Mouse (Mus musculus): Measurements from ENCODE around the gene Znrf2. TPM values are rescaled to one million over a fixed set of nuclear protein-coding genes. Genes with fewer than 3 reads are reported as not detected.

The Znrf2 gene
- polyA plus RNA-seq, 1 experiment, result 37.0 TPM

DNA sequence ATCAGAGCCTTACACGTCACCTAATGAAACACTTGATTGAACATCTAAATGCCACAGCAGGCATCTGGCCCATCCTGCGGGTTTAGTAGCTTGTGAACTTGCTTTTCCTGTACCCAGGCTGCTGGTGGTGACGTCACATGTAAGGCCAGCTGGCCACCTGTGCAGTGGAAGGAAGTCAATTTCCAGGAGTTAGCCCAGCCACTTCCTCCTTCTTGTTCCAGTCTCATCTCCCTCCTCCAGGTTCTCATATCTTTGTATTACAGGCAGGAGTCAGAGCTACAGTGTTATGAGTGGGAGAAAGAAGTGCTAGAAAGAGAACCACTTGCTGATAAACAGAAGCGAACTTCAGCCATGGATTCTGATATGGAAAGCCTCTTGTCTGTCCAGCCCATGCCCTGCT is 99.4 kb downstream of the Znrf2 start:
- no peak for TF ChIP-seq EP300 (IDR thresholded peaks at IDR 0.05; ENCODE audit: insufficient read depth, low read depth, low read length)
- TF ChIP-seq POLR2A (IDR thresholded peaks at IDR 0.05; ENCODE audit: insufficient read depth, low read length), result no peak
- no peak for TF ChIP-seq CTCF (IDR thresholded peaks at IDR 0.05; ENCODE audit: low read depth, low read length)
- Histone ChIP-seq H3K36me3 (ENCODE audit: control insufficient read depth, insufficient read depth, low read length, poor library complexity, severe bottlenecking) (no peaks in the 10 kb centered on the region), H3K27me3 (ENCODE audit: control insufficient read depth, insufficient read depth, low read length, poor library complexity, severe bottlenecking) (no peaks in the 10 kb centered on the region), H3K4me1 (ENCODE audit: control insufficient read depth, insufficient read depth, low read length) (peaks cover 1% of the 10 kb centered on the region), H3K9ac (ENCODE audit: low read depth, poor library complexity, severe bottlenecking) (no peak overlapping the region), H3K9me3 (replicated peaks; ENCODE audit: control insufficient read depth, insufficient read depth, low read length, poor library complexity, severe bottlenecking) (no peaks in the 10 kb centered on the region), H3K4me3 (ENCODE audit: low read depth, low read length) (no peak overlapping the region), H3K27ac (ENCODE audit: insufficient read depth, low read length) (no peak overlapping the region)

DNA sequence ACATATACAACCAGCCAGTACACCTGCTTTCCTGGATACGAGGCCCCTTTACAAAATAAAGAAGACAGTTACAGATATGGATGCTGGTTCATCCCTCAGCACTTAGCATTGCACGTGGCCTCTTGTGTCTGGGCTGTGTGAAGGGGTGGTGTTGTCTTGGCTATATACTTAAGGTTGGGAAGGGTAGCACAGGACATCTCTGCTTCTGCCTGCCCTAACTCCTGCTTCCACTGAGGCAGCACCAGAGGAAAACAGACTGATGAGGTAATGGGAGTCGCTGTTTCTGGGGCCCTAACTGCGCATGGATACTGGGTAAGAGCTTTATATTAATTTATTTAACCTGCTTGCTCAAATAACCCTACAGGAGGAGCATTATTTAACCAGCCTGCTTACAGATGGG is 100.2 kb downstream of the Znrf2 start:
- H3K4me3 ChIP-seq (ENCODE audit: low read depth, low read length), result no peak overlapping the region

DNA sequence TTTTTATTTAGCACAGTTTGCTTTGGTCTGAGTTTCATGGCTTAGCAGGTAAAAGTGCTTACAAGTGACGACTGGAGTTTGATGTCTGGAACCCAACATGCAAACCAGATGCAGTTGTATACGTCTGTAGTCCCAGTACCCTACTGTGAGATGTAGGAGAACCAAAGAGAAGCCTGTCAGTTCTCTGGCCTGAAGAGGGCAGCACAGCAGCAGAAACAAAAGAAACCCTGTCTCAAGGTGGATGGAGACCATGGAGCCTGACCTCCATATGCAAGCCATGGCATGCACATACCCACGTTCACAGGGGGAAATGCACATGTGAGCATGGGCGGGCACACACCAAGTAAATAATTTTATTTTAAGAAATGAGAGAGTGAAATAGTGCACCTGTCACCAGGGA is 100.8 kb downstream of the Znrf2 start:
- Histone ChIP-seq H3K4me1 (ENCODE audit: control insufficient read depth, insufficient read depth, low read length) (peaks cover 1% of the 10 kb centered on the region), H3K27me3 (ENCODE audit: control insufficient read depth, insufficient read depth, low read length, poor library complexity, severe bottlenecking) (no peaks in the 10 kb centered on the region), H3K9me3 (replicated peaks; ENCODE audit: control insufficient read depth, insufficient read depth, low read length, poor library complexity, severe bottlenecking) (no peaks in the 10 kb centered on the region), H3K9ac (ENCODE audit: low read depth, poor library complexity, severe bottlenecking) (no peak overlapping the region), H3K36me3 (ENCODE audit: control insufficient read depth, insufficient read depth, low read length, poor library complexity, severe bottlenecking) (no peaks in the 10 kb centered on the region), H3K27ac (ENCODE audit: insufficient read depth, low read length) (no peak overlapping the region), H3K4me3 (ENCODE audit: low read depth, low read length) (no peak overlapping the region)
- no peak for TF ChIP-seq EP300 (IDR thresholded peaks at IDR 0.05; ENCODE audit: insufficient read depth, low read depth, low read length)
- peak; percentile 62 for TF ChIP-seq CTCF (IDR thresholded peaks at IDR 0.05; ENCODE audit: low read depth, low read length)

More for the DNA sequence above, 100.2 kb downstream of the Znrf2 start:
- peaks cover 1% of the 10 kb centered on the region for H3K4me1 ChIP-seq (ENCODE audit: control insufficient read depth, insufficient read depth, low read length)
- H3K9ac ChIP-seq (ENCODE audit: low read depth, poor library complexity, severe bottlenecking), result no peak overlapping the region
- no peaks in the 10 kb centered on the region for H3K27me3 ChIP-seq (ENCODE audit: control insufficient read depth, insufficient read depth, low read length, poor library complexity, severe bottlenecking)
- H3K36me3 ChIP-seq (ENCODE audit: control insufficient read depth, insufficient read depth, low read length, poor library complexity, severe bottlenecking), result no peaks in the 10 kb centered on the region
- H3K9me3 ChIP-seq (replicated peaks; ENCODE audit: control insufficient read depth, insufficient read depth, low read length, poor library complexity, severe bottlenecking), result no peaks in the 10 kb centered on the region
- no peak overlapping the region for H3K27ac ChIP-seq (ENCODE audit: insufficient read depth, low read length)
- no peak for TF ChIP-seq EP300 (IDR thresholded peaks at IDR 0.05; ENCODE audit: insufficient read depth, low read depth, low read length)
- TF ChIP-seq CTCF (IDR thresholded peaks at IDR 0.05; ENCODE audit: low read depth, low read length), result no peak
- no peak for TF ChIP-seq POLR2A (IDR thresholded peaks at IDR 0.05; ENCODE audit: insufficient read depth, low read length)

DNA sequence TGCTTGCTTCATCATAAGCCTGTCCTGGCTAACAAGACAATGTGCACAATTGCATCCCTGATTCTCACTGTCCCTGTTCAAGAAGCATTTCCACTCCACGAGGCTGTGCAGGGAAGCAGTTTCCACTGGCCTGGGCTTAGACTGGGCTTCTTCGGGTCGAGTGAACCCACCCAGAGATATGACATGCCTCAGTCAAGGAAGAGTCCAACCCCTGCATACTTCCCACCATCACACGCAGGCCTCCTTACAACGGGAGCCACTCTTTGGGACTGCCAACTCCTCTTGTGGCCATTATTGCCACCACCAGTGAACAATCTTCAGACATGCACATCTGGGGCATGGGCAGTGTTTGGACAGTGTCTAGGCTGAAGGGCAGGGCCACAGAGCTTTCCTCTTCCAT is 101.8 kb downstream of the Znrf2 start:
- H3K9ac ChIP-seq (ENCODE audit: low read depth, poor library complexity, severe bottlenecking), result no peak overlapping the region
- H3K36me3 ChIP-seq (ENCODE audit: control insufficient read depth, insufficient read depth, low read length, poor library complexity, severe bottlenecking), result no peaks in the 10 kb centered on the region
- TF ChIP-seq CTCF (IDR thresholded peaks at IDR 0.05; ENCODE audit: low read depth, low read length) (no peak), POLR2A (IDR thresholded peaks at IDR 0.05; ENCODE audit: insufficient read depth, low read length) (no peak), EP300 (IDR thresholded peaks at IDR 0.05; ENCODE audit: insufficient read depth, low read depth, low read length) (no peak)
- no peaks in the 10 kb centered on the region for H3K27me3 ChIP-seq (ENCODE audit: control insufficient read depth, insufficient read depth, low read length, poor library complexity, severe bottlenecking)
- H3K4me1 ChIP-seq (ENCODE audit: control insufficient read depth, insufficient read depth, low read length), result peaks cover 1% of the 10 kb centered on the region
- H3K9me3 ChIP-seq (replicated peaks; ENCODE audit: control insufficient read depth, insufficient read depth, low read length, poor library complexity, severe bottlenecking), result no peaks in the 10 kb centered on the region
- no peak overlapping the region for H3K27ac ChIP-seq (ENCODE audit: insufficient read depth, low read length)
- no peak overlapping the region for H3K4me3 ChIP-seq (ENCODE audit: low read depth, low read length)

DNA sequence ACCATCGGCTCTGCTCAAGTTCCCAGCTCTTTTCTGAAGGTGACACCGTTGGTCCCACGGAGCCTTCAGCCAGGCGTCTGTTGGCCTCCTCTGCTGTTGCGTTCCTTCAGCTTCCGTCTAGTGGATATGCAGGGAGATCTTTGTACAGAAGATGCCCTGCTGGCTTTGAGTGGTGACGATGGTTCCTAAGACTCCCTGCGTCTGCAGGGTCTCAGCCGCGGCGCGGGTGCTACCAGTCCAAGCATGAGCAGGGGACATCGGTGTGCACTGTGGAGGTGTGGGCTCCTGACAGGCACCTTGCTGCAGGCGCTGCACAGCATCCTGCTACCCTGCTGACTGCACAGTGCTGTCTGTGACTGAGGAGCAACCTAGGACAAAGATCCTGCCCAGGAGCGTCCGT is 107.8 kb downstream of the Znrf2 start:
- no peaks in the 10 kb centered on the region for H3K27me3 ChIP-seq (ENCODE audit: control insufficient read depth, insufficient read depth, low read length, poor library complexity, severe bottlenecking)
- H3K36me3 ChIP-seq (ENCODE audit: control insufficient read depth, insufficient read depth, low read length, poor library complexity, severe bottlenecking), result peaks cover 4% of the 10 kb centered on the region
- TF ChIP-seq EP300 (IDR thresholded peaks at IDR 0.05; ENCODE audit: insufficient read depth, low read depth, low read length), result no peak
- no peak for TF ChIP-seq POLR2A (IDR thresholded peaks at IDR 0.05; ENCODE audit: insufficient read depth, low read length)
- TF ChIP-seq CTCF (IDR thresholded peaks at IDR 0.05; ENCODE audit: low read depth, low read length), result no peak
- H3K4me1 ChIP-seq (ENCODE audit: control insufficient read depth, insufficient read depth, low read length), result no peaks in the 10 kb centered on the region
- H3K9me3 ChIP-seq (replicated peaks; ENCODE audit: control insufficient read depth, insufficient read depth, low read length, poor library complexity, severe bottlenecking), result no peaks in the 10 kb centered on the region
- H3K9ac ChIP-seq (ENCODE audit: low read depth, poor library complexity, severe bottlenecking), result no peak overlapping the region
- no peak overlapping the region for H3K27ac ChIP-seq (ENCODE audit: insufficient read depth, low read length)
- no peak overlapping the region for H3K4me3 ChIP-seq (ENCODE audit: low read depth, low read length)

DNA sequence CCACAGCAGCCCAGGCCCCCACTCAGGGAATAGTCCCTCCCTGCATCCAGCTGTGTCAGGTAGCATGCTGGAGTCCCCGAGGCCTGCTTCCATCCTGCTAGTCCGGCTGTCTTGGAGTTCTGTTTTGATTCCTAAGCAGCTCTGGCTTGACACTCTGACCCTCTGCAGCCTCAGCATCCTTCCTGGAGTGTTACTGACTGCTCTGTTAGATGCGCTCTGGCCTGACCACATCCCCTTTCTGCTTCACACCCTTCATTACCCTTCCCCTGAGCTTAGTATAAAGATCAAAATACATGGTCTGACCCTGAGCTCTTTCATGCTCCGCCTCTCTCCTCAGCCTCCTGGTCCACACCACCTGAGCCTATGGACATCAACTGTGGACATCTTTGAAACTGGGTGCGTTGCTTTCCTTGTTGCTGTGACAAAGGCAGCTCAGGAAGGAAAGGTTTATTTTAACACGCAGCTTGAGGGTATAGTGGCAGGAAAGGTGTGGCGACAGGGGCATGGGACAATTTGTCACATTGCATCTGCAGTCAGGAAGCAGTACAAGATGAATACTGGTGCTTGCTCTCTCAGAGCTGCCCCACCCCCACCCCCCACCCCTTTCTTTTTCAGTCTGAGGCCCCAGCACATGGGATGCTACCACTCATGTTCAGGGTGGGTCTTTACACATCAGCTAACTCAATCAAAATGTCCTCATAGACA is 109.2 kb downstream of the Znrf2 start:
- Histone ChIP-seq H3K9me3 (replicated peaks; ENCODE audit: control insufficient read depth, insufficient read depth, low read length, poor library complexity, severe bottlenecking) (peaks cover 4% of the 10 kb centered on the region; the same call in 1 of the 2 replicates), H3K4me3 (ENCODE audit: low read depth, low read length) (no peak overlapping the region), H3K27ac (ENCODE audit: insufficient read depth, low read length) (no peak overlapping the region), H3K36me3 (ENCODE audit: control insufficient read depth, insufficient read depth, low read length, poor library complexity, severe bottlenecking) (peaks cover 10% of the 10 kb centered on the region), H3K4me1 (ENCODE audit: control insufficient read depth, insufficient read depth, low read length) (no peaks in the 10 kb centered on the region), H3K27me3 (ENCODE audit: control insufficient read depth, insufficient read depth, low read length, poor library complexity, severe bottlenecking) (no peaks in the 10 kb centered on the region), H3K9ac (ENCODE audit: low read depth, poor library complexity, severe bottlenecking) (no peak overlapping the region)
- TF ChIP-seq CTCF (IDR thresholded peaks at IDR 0.05; ENCODE audit: low read depth, low read length) (no peak), POLR2A (IDR thresholded peaks at IDR 0.05; ENCODE audit: insufficient read depth, low read length) (no peak), EP300 (IDR thresholded peaks at IDR 0.05; ENCODE audit: insufficient read depth, low read depth, low read length) (no peak)
